Mouse (Mus musculus) bone marrow macrophage, adult 2 months (primary cell): ENCODE measurements around the gene Gpr142.

ENCODE experiments used
- CTCF ChIP-seq: IDR thresholded peaks from 2 replicates; pipeline ENCODE4 v1.5.1; 2012; ENCODE audit warnings: low read depth, mild to moderate bottlenecking, low read length, moderate library complexity
- POLR2A ChIP-seq: IDR thresholded peaks from 2 replicates; pipeline ENCODE4 v1.6.1; 2012; ENCODE audit warnings: mild to moderate bottlenecking, low read depth, low read length, borderline replicate concordance

DNA sequence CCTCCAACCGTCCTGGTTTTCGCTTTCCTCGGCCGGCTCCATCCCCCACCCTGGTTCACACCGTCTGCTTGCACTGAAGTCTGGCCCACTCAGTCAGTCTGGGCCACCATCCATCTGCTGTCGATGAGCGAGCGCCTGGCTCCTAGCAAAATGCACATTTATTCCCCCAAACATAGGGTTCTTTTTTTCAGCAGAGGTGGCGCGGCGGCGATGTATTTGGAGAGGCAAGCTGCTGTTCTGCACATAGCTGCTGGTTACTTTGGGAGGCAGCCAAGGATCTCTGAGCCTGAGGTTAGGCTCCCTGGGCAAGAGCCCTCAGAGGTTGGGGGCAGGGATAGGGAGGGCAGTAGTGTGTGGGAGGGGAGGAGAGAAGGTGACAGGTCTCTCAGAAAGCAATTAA lies 24.0 kb downstream of the Gpr142 start:
- no peak for TF ChIP-seq CTCF
- TF ChIP-seq POLR2A: no peak
